Mouse (Mus musculus): ENCODE results near the gene Elavl2.

Elavl2 gene

DNA sequence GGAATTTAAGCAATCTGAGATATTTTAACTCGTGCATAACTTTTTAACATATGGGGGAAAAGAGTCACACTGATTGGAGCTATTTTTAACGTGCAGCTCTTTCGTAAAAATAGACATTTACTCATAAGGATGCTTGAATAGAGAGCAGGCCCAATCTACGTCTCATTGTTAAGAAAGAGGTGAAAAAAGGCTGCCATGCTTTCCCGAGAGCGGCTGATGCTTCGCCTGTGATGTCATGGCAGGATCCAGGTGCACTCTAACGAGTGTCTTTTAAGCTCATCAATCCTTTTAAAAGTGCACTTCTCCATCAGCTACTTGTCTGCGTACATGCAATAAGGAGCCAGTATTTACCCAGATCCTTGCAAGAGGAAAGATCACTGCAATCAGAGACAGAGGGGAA, 156.0 kb downstream of the Elavl2 start:
- H3K4me3 ChIP-seq (replicated peaks; ENCODE audit: low read length): no peak overlapping the region
- H3K36me3 ChIP-seq (ENCODE audit: insufficient read depth, low read length): peaks cover 41% of the 10 kb centered on the region
- TF ChIP-seq CTCF (conservative IDR thresholded peaks at IDR 0.05; ENCODE audit: low read length) (no peak), POU5F1 (IDR thresholded peaks at IDR 0.05; ENCODE audit: borderline replicate concordance, low read length) (no peak), NANOG (IDR thresholded peaks at IDR 0.05; ENCODE audit: borderline replicate concordance, low read length) (no peak)
- H3K27me3 ChIP-seq (ENCODE audit: insufficient read depth, low read length): no peaks in the 10 kb centered on the region
- no peaks in the 10 kb centered on the region for H3K9me3 ChIP-seq (ENCODE audit: low read length)
- H3K4me1 ChIP-seq (replicated peaks; ENCODE audit: low read depth, low read length): peaks cover 17% of the 10 kb centered on the region

DNA sequence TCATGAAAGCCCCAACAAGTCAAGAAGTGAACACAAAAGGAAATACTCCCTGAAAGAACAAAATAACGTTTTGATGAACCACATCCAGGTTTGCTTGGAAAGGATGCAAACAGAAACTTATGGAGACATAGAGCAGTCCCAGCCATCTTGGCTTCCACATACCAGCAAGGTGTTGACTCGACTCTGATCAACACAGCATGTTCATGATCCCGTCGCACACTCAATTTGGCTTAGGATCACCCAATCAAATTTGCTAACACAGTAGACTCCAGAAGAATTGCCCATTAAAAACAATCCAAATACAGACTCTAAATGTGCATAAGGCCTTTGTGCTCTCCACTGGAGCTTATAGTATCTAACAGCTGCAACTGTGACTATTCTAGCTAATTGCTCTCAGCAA, 156.7 kb downstream of the Elavl2 start:
- TF ChIP-seq CTCF (conservative IDR thresholded peaks at IDR 0.05; ENCODE audit: low read length): no peak
- TF ChIP-seq NANOG (IDR thresholded peaks at IDR 0.05; ENCODE audit: borderline replicate concordance, low read length): no peak
- no peak for TF ChIP-seq POU5F1 (IDR thresholded peaks at IDR 0.05; ENCODE audit: borderline replicate concordance, low read length)
- Histone ChIP-seq H3K4me1 (replicated peaks; ENCODE audit: low read depth, low read length) (peaks cover 16% of the 10 kb centered on the region), H3K9me3 (ENCODE audit: low read length) (no peaks in the 10 kb centered on the region), H3K27me3 (ENCODE audit: insufficient read depth, low read length) (no peaks in the 10 kb centered on the region), H3K36me3 (ENCODE audit: insufficient read depth, low read length) (peaks cover 41% of the 10 kb centered on the region), H3K4me3 (replicated peaks; ENCODE audit: low read length) (no peak overlapping the region)

DNA sequence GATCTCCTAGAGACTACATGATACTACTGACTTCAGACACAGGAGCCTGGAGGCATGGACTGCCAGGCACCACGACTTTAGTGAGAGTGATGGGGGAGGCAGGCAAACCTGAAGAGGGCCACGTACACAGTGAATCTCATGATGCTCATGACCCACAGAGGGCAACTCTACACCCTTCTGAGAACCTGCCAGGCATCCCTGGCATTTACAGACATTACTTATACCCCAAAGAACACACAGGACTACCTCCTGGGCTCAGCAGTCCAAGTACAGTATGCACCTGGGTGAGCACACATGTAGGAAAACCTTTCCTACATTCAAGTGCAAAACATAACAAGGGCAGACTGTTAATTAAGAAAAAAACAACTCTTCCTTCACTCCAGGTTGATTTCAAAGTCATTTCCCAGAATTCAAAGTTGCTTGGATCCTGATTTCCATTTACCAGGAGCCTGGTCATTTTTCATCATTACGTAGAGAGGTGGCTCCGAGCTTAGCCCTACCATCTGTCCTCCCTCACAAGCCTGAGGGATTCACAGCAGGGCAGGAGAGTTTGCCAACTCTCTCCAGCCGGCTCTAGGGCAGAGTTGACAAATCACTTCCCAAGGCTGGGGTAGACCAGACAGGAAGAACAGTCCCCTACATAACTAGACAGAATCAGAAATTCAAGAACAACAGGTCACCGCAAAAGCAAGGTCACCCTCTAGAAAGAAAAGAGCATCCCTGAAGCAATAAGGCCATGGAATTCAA, 161.7 kb downstream of the Elavl2 start:
- no peaks in the 10 kb centered on the region for H3K9me3 ChIP-seq (ENCODE audit: low read length)
- H3K36me3 ChIP-seq (ENCODE audit: insufficient read depth, low read length): peaks cover 47% of the 10 kb centered on the region
- no peak overlapping the region for H3K4me3 ChIP-seq (replicated peaks; ENCODE audit: low read length)
- no peaks in the 10 kb centered on the region for H3K27me3 ChIP-seq (ENCODE audit: insufficient read depth, low read length)
- TF ChIP-seq NANOG (IDR thresholded peaks at IDR 0.05; ENCODE audit: borderline replicate concordance, low read length) (no peak), CTCF (conservative IDR thresholded peaks at IDR 0.05; ENCODE audit: low read length) (no peak), POU5F1 (IDR thresholded peaks at IDR 0.05; ENCODE audit: borderline replicate concordance, low read length) (no peak)
- peaks cover 27% of the 10 kb centered on the region for H3K4me1 ChIP-seq (replicated peaks; ENCODE audit: low read depth, low read length)

DNA sequence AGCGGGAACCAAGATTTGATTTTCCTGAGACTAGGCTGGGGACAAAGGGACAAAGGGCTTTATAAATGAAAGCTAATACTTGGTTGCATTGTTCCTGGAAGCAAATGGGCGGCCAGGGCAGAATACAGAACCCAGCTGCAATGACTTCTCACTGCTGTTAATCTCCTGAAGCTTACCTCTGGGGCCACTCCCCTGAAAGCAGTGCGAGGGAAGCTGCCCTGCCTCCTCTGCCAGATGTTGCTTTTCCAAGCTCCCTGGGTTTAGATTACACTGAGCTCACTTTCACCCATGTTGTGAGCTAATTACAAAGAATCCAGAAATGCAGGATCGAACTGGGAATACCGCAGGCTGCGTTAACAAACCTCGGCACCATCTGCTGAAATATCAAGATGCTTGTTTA, 163.6 kb downstream of the Elavl2 start:
- Histone ChIP-seq H3K36me3 (ENCODE audit: insufficient read depth, low read length) (peaks cover 55% of the 10 kb centered on the region), H3K4me1 (replicated peaks; ENCODE audit: low read depth, low read length) (peaks cover 27% of the 10 kb centered on the region), H3K27me3 (ENCODE audit: insufficient read depth, low read length) (no peaks in the 10 kb centered on the region), H3K4me3 (replicated peaks; ENCODE audit: low read length) (no peak overlapping the region), H3K9me3 (ENCODE audit: low read length) (no peaks in the 10 kb centered on the region)
- TF ChIP-seq NANOG (IDR thresholded peaks at IDR 0.05; ENCODE audit: borderline replicate concordance, low read length) (no peak), POU5F1 (IDR thresholded peaks at IDR 0.05; ENCODE audit: borderline replicate concordance, low read length) (no peak), CTCF (conservative IDR thresholded peaks at IDR 0.05; ENCODE audit: low read length) (no peak)

DNA sequence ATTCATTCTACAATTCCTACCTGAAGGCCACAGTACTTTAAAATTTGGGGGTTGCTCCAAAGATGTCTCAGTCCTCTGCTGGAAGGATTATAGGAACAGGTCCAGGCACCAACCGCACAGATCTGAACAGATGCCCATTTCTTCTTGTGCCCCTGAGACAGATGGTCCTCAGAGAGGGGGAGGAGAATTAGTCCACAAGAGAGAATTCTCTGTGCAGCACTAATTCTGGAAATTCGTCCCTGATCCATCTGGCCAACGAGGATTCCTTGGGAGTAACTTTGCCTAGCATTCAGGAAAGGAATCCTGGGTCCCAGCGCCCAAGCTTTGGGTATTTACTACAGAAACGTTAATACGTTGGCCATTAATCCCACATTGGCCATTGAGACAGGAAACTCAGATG, 165.6 kb downstream of the Elavl2 start:
- Histone ChIP-seq H3K9me3 (ENCODE audit: low read length) (no peaks in the 10 kb centered on the region), H3K4me1 (replicated peaks; ENCODE audit: low read depth, low read length) (peaks cover 27% of the 10 kb centered on the region), H3K27me3 (ENCODE audit: insufficient read depth, low read length) (no peaks in the 10 kb centered on the region), H3K4me3 (replicated peaks; ENCODE audit: low read length) (no peak overlapping the region), H3K36me3 (ENCODE audit: insufficient read depth, low read length) (peaks cover 61% of the 10 kb centered on the region)
- TF ChIP-seq NANOG (IDR thresholded peaks at IDR 0.05; ENCODE audit: borderline replicate concordance, low read length): no peak
- no peak for TF ChIP-seq CTCF (conservative IDR thresholded peaks at IDR 0.05; ENCODE audit: low read length)
- no peak for TF ChIP-seq POU5F1 (IDR thresholded peaks at IDR 0.05; ENCODE audit: borderline replicate concordance, low read length)

DNA sequence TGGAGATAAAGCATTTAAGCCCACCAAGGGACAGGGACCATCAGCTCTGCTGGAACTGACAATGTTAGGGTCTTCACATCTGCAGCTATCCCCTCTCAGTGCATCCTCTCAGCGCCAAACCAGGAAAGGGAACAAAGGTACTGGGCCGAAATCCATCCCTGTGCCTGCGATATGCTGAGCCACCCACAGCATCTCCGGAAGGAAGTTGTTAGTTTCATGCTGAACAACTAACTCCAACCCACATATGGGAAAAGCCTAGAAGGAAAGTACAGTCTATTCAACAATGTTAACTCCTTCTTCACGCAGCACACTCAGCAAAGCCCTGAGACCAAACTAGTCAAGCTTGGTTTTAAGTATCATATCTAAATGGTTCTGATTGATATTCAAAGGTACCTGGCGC, 167.0 kb downstream of the Elavl2 start:
- Histone ChIP-seq H3K4me3 (replicated peaks; ENCODE audit: low read length) (no peak overlapping the region), H3K36me3 (ENCODE audit: insufficient read depth, low read length) (peaks cover 62% of the 10 kb centered on the region), H3K9me3 (ENCODE audit: low read length) (no peaks in the 10 kb centered on the region), H3K27me3 (ENCODE audit: insufficient read depth, low read length) (no peaks in the 10 kb centered on the region), H3K4me1 (replicated peaks; ENCODE audit: low read depth, low read length) (peaks cover 21% of the 10 kb centered on the region)
- TF ChIP-seq CTCF (conservative IDR thresholded peaks at IDR 0.05; ENCODE audit: low read length): no peak
- no peak for TF ChIP-seq POU5F1 (IDR thresholded peaks at IDR 0.05; ENCODE audit: borderline replicate concordance, low read length)
- no peak for TF ChIP-seq NANOG (IDR thresholded peaks at IDR 0.05; ENCODE audit: borderline replicate concordance, low read length)

DNA sequence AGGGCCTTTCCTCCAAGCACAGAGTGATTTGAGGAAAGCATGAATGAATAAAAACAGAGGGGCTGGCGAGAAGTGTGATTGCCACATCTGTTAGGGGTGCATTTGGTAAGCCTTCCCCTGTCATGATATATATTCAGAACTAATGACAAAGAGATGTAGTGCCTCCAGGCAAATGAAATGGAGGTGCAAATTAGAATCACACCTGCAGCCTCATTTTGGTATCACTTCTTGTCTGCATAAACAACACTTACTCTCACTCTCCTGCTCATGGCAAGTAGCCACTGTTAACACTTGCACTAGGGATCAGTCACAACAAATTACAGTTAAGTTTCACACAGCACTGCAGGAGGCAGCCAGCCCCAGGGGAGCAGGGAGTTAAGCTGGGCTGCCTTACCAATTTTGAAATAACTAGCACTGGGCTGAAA, 170.1 kb downstream of the Elavl2 start:
- Histone ChIP-seq H3K36me3 (ENCODE audit: insufficient read depth, low read length) (peaks cover 77% of the 10 kb centered on the region), H3K27me3 (ENCODE audit: insufficient read depth, low read length) (no peaks in the 10 kb centered on the region), H3K4me3 (replicated peaks; ENCODE audit: low read length) (no peak overlapping the region), H3K4me1 (replicated peaks; ENCODE audit: low read depth, low read length) (peaks cover 9% of the 10 kb centered on the region), H3K9me3 (ENCODE audit: low read length) (no peaks in the 10 kb centered on the region)
- TF ChIP-seq CTCF (conservative IDR thresholded peaks at IDR 0.05; ENCODE audit: low read length): no peak
- no peak for TF ChIP-seq POU5F1 (IDR thresholded peaks at IDR 0.05; ENCODE audit: borderline replicate concordance, low read length)
- no peak for TF ChIP-seq NANOG (IDR thresholded peaks at IDR 0.05; ENCODE audit: borderline replicate concordance, low read length)

DNA sequence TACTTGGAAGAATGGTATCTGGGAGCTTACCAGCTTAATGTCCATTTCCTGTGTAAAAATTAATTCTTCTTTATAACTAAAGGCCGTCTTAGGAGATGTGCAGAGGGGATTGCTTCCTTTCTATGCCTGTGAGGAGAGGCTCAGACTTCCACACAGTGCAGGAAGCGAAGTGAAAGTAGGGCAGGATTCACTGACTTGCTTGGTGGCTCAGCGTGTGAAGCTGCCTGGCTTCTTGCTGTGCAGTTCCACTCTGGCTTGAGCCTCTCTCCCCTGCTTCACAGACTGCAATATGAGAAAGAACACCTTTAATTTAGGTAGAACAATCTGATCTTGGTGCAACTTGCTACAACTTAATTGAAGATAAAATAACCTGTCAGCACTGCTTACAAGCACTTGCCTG, 172.2 kb downstream of the Elavl2 start:
- H3K4me1 ChIP-seq (replicated peaks; ENCODE audit: low read depth, low read length): peaks cover 24% of the 10 kb centered on the region
- no peak for TF ChIP-seq NANOG (IDR thresholded peaks at IDR 0.05; ENCODE audit: borderline replicate concordance, low read length)
- no peak for TF ChIP-seq CTCF (conservative IDR thresholded peaks at IDR 0.05; ENCODE audit: low read length)
- TF ChIP-seq POU5F1 (IDR thresholded peaks at IDR 0.05; ENCODE audit: borderline replicate concordance, low read length): no peak
- H3K36me3 ChIP-seq (ENCODE audit: insufficient read depth, low read length): peaks cover 69% of the 10 kb centered on the region
- H3K9me3 ChIP-seq (ENCODE audit: low read length): no peaks in the 10 kb centered on the region
- no peaks in the 10 kb centered on the region for H3K27me3 ChIP-seq (ENCODE audit: insufficient read depth, low read length)
- no peak overlapping the region for H3K4me3 ChIP-seq (replicated peaks; ENCODE audit: low read length)

DNA sequence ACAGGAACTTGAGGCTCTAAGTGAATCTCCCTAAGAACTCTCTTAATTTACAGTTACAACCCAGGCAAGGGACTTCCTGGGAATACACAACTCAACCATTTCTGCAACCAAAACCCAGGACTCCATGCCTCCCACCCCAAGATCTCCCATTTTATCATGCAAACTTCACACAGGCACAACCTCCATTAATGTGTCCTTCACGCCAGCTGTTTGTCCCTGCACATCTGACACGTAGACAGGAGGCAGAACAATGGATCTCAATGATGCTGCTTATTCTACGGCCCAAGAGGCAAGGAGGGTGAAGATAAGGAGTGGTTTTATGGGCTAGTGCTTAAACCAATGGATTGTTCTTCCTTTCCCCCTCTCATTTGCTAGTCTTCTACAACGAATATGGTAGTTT, 176.8 kb downstream of the Elavl2 start:
- H3K36me3 ChIP-seq (ENCODE audit: insufficient read depth, low read length): peaks cover 50% of the 10 kb centered on the region
- TF ChIP-seq POU5F1 (IDR thresholded peaks at IDR 0.05; ENCODE audit: borderline replicate concordance, low read length): peak; percentile 35; the same call in 1 of the 2 replicates
- TF ChIP-seq CTCF (conservative IDR thresholded peaks at IDR 0.05; ENCODE audit: low read length): no peak
- TF ChIP-seq NANOG (IDR thresholded peaks at IDR 0.05; ENCODE audit: borderline replicate concordance, low read length): no peak

More for the DNA sequence above, 176.8 kb downstream of the Elavl2 start:
- peaks cover 28% of the 10 kb centered on the region for H3K4me1 ChIP-seq (replicated peaks; ENCODE audit: low read depth, low read length)
- no peaks in the 10 kb centered on the region for H3K9me3 ChIP-seq (ENCODE audit: low read length)
- H3K27me3 ChIP-seq (ENCODE audit: insufficient read depth, low read length): no peaks in the 10 kb centered on the region
- H3K4me3 ChIP-seq (replicated peaks; ENCODE audit: low read length): no peak overlapping the region
